Mouse (Mus musculus) gastrocnemius, postnatal 36 days (tissue): ENCODE measurements around the gene Zfp988. TPM values are rescaled to one million over a fixed set of nuclear protein-coding genes. Genes with fewer than 3 reads are reported as not detected.
"Not testable (repeated sequence)": the region's sequence is repeated elsewhere in the genome, so short reads cannot be mapped to it uniquely, and the experiment has no call there.

Experiments
- DNase-seq, 2 experiments: peaks; one replicate each; pipeline ENCODE4 v3.0.0; 2022
- intact Hi-C: fragments of 180-260 bp; cut with DNase I; formaldehyde crosslinking; loops from one replicate; pipeline ENCODE4 v1.15.1; 2025
- long read RNA-seq, 2 experiments: library from polyadenylated mRNA; stranded (forward); transcript quantifications; one replicate each; pipeline ENCODE4 v2.0.0; 2021
- total RNA-seq, 2 experiments: library from RNA; stranded (reverse); gene quantifications; 2 replicates each; pipeline ENCODE4 v1.2.3; 2021

Gene Zfp988
- not detected for total RNA-seq
- long read RNA-seq, experiment 1, result 0 reads
- long read RNA-seq, experiment 2, result 0 reads

GRCm38 (mm10) chr4:147305436-147305835, at the start of gene Zfp988:
TSS of gene Zfp988 (plus strand) at chr4:147305674.
- intact Hi-C loops, DNase-seq: not testable (repeated sequence)

GRCm38 (mm10) chr4:147262708-147263107, 42.8 kb upstream of the Zfp988 start:
- DNase-seq, intact Hi-C loops: not testable (repeated sequence)

DNA sequence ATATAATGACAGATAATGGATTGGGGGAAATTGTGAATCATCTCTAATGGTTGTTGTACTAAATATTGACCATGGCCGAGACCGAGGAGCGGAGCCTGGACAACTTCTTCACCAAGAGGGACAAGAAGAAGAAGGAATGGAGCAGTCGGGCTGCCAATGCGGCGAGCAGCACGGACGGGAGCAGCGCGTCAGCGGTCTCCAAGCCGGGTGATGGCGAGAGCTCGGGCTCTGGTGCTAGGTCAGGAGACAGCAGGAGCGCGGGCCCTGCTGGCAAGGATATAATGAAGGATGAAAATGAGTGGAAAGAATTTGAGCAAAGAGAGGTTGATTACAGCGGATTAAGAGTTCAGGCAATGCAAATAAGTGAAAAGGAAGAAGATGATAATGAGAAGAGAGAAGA, 38.2 kb upstream of the Zfp988 start:
- DNase-seq, intact Hi-C loops: not testable (repeated sequence)

GRCm38 (mm10) chr4:147268735-147269134, 36.7 kb upstream of the Zfp988 start:
- intact Hi-C loops, DNase-seq: not testable (repeated sequence)

- intact Hi-C loops, DNase-seq: not testable (repeated sequence)
Observed at GRCm38 (mm10) chr4:147270026-147270425, 35.4 kb upstream of the Zfp988 start.

DNA sequence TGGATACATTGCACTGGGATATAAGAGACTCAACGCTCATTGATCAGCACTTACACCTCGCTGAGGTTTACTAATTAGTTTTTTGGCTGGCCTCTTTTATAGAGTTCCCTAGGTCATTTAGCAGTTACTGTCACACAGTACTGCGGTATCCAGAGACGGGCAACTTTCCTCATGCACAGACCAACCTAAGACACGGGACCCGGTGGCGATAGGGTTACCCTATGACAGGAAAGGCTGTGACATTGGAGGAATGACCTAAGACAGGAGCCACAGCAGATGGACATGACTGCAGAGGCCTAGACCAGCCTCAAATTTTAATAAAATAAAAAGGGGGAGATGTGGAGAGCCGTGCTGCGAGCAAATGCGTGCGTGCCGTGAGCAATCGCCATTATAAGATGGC, 33.9 kb upstream of the Zfp988 start:
- intact Hi-C loops, DNase-seq: not testable (repeated sequence)

DNA sequence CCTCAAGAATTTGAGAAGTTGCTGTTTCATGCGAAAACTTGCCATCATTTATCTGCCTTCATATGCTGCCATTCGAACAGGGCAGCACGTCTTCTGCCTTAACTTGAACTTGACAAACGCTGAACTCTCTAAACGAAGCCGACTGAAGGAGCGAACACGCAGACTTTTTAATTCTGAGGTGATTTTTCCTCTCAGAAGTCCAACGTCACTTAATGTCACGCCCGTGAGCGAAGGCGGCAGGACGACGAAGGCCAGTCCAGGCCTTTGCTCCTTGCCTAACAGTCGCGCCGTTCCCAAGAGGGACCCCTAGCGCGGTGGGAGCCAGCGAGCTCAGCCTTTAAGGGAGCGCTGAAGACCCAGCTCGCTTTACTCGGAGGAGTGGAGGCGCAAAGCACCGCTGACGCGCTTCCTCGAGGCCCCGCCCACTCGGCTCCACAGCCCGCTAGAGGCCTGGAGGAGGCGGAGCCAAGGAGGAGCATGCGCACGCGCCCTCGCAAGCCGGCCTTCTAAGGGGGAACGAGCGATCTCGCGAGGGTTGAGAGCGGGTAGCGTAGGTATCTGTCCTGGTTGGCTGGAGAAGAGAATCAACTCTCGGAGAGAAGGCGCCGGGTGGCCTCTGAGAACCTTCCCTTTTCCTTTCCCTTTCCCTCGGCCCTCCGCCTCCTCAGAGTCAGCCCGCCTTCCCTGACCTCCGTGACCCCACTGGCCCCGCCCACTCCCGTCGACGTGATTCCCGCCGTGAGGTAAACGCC, 30.3 kb upstream of the Zfp988 start:
- DNase-seq, intact Hi-C loops: not testable (repeated sequence)

GRCm38 (mm10) chr4:147275773-147276140, 29.7 kb upstream of the Zfp988 start:
- DNase-seq, result not testable (repeated sequence)

DNA sequence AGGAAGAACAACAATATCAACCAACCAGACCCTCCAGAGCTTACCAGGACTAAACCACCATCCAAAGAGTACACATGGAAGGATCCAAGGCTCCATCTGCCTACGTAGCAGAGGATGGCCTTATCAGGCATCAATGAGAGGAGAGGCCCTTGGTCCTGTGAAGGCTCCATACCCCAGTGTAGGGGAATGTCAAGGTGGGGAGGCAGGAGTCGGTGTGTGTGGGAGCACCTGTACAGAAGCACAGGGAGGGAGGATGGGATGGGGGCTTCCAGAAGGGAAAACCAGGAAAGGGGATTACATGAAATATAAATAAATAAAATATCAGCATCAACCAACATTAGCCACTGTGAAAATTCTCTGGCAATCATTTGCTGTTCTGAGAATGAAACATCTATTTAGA, 25.1 kb upstream of the Zfp988 start:
- DNase-seq, intact Hi-C loops: not testable (repeated sequence)

More at GRCm38 (mm10) chr4:147275773-147276140, 29.7 kb upstream of the Zfp988 start:
- intact Hi-C loops, result not testable (repeated sequence)

- DNase-seq, intact Hi-C loops: not testable (repeated sequence)
Observed at GRCm38 (mm10) chr4:147298585-147298984, 6.9 kb upstream of the Zfp988 start.

GRCm38 (mm10) chr4:147302375-147302774, 3.1 kb upstream of the Zfp988 start:
- intact Hi-C loops, DNase-seq: not testable (repeated sequence)

GRCm38 (mm10) chr4:147335036-147335690, 29.7 kb downstream of the Zfp988 start:
- intact Hi-C loops, DNase-seq: not testable (repeated sequence)

- DNase-seq, intact Hi-C loops: not testable (repeated sequence)
Observed at GRCm38 (mm10) chr4:147335691-147336367, 30.4 kb downstream of the Zfp988 start.

DNA sequence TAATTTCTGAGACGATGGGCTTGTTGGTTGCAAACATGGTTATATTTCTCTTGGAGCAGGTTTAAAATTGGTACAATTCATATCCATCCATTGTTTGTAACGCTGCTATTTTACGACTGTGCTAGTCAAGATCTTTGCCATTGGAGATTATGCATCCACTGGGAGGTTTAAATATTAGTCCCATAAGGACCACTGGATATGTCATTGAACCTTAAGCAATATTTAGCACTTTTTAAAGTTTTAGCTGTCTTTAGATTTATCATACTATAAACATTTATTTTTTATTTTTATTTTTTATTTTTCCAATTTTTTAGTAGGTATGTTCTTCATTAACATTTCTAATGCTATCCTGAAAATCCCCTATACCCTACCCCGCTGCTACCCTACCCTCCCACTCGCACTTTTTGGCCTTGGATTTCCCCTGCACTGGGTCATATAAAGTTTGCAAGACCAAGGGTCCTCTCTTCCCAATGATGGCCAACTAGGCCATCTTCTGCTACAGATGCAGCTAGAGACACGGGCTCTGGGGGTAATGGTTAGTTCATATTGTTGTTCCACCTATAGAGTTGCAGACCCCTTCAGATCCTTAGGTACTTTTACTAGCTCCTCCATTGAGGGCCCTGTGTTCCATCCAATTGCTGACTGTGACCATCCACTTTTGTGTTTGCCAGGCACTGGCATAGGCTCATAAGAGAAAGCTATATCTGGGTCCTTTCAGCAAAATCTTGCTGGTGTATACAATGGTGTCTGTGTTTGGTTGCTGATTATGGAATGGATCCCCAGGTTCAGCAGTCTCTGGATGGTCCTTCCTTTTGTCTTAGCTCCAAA, 31.1 kb downstream of the Zfp988 start:
- DNase-seq, intact Hi-C loops: not testable (repeated sequence)

- intact Hi-C loops, DNase-seq: not testable (repeated sequence)
Observed at GRCm38 (mm10) chr4:147337520-147337919, 32.0 kb downstream of the Zfp988 start.

GRCm38 (mm10) chr4:147338032-147338610, 32.6 kb downstream of the Zfp988 start:
- intact Hi-C loops, result no loop called here
- DNase-seq, result no peak

GRCm38 (mm10) chr4:147338706-147339105, 33.2 kb downstream of the Zfp988 start:
- intact Hi-C loops, DNase-seq: not testable (repeated sequence)

GRCm38 (mm10) chr4:147339601-147340219, 34.2 kb downstream of the Zfp988 start:
- intact Hi-C loops, DNase-seq: not testable (repeated sequence)

GRCm38 (mm10) chr4:147340236-147340635, 34.8 kb downstream of the Zfp988 start:
- DNase-seq, intact Hi-C loops: not testable (repeated sequence)
